ENCODE assay signal across 8 mouse cellular contexts in the genomic region with DNA sequence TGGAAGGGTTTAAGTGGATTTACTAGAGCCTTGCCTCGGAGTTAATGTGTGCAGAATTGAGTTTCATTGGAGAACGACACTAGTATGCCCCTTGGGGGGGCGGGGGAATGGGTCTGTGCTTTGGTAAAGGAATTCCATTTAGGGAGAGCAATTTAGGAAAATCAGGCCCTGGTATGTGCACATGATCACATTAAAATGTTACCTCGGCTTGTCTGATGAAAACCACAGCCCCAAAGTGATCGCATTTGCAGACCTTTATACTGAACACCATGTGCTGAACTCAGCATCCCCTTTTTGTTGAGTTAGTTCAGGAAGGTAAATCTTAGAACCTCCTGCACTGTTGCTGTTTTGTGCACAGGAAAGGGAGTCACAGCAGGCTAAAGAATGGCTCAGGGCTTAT.
A peak's percentile ranks its signal among the peaks of the same experiment; 100 is the strongest.
DNase-seq lines count a peak whose midpoint lies in the region; ATAC-seq and TF ChIP-seq lines count a peak whose summit lies in the region.
"Had no signal": no experiment of that assay in that cellular context is flagged by ENCODE, and none has a peak within 500 bp of the region (broad histone marks: within the 10 kb centered on the region; RNA-seq: fewer than 3 reads in every experiment).

No protein-coding gene starts in this region.

- H3K4me1 ChIP-seq in hindbrain, embryonic 13.5 days (replicated peaks), result peaks cover 9% of the 10 kb centered on the region
- peaks cover 9% of the 10 kb centered on the region for H3K4me1 ChIP-seq in hindbrain, embryonic 10.5 days (replicated peaks)
- peaks cover 17% of the 10 kb centered on the region for H3K4me1 ChIP-seq in lung, embryonic 16.5 days (replicated peaks; ENCODE audit: control insufficient read depth, insufficient read depth, low read length)
- H3K4me1 ChIP-seq in lung, postnatal 0 days (ENCODE audit: insufficient read depth, low read depth, low read length), result no peaks in the 10 kb centered on the region
- H3K4me1 ChIP-seq in embryonic facial prominence, embryonic 12.5 days, result peaks cover 21% of the 10 kb centered on the region
- H3K4me1 ChIP-seq in limb, embryonic 13.5 days, result peaks cover 28% of the 10 kb centered on the region
- H3K4me1 ChIP-seq: liver, embryonic 12.5 days had no signal

- no peak overlapping the region for H3K4me2 ChIP-seq in hindbrain, embryonic 13.5 days
- no peak overlapping the region for H3K4me2 ChIP-seq in lung, embryonic 16.5 days (ENCODE audit: low read depth, low read length)
- H3K4me2 ChIP-seq in lung, postnatal 0 days (replicated peaks; ENCODE audit: low read depth, low read length), result no peak overlapping the region
- H3K4me2 ChIP-seq in embryonic facial prominence, embryonic 12.5 days (replicated peaks), result no peak overlapping the region
- H3K4me2 ChIP-seq in limb, embryonic 13.5 days (replicated peaks), result no peak overlapping the region
- H3K4me2 ChIP-seq: liver, embryonic 12.5 days had no signal

- no peak for TF ChIP-seq EP300 in lung, postnatal 0 days (IDR thresholded peaks at IDR 0.05)

- no peaks in the 10 kb centered on the region for H3K36me3 ChIP-seq in hindbrain, embryonic 13.5 days
- no peaks in the 10 kb centered on the region for H3K36me3 ChIP-seq in hindbrain, embryonic 10.5 days
- H3K36me3 ChIP-seq in lung, embryonic 16.5 days (ENCODE audit: control insufficient read depth, insufficient read depth, low read length), result no peaks in the 10 kb centered on the region
- H3K36me3 ChIP-seq in lung, postnatal 0 days (ENCODE audit: insufficient read depth, low read length), result no peaks in the 10 kb centered on the region
- no peaks in the 10 kb centered on the region for H3K36me3 ChIP-seq in embryonic facial prominence, embryonic 12.5 days
- no peaks in the 10 kb centered on the region for H3K36me3 ChIP-seq in limb, embryonic 13.5 days
- H3K36me3 ChIP-seq: liver, embryonic 12.5 days had no signal

- H3K4me3 ChIP-seq in hindbrain, embryonic 13.5 days, result no peak overlapping the region
- no peak overlapping the region for H3K4me3 ChIP-seq in hindbrain, embryonic 10.5 days
- no peak overlapping the region for H3K4me3 ChIP-seq in lung, embryonic 16.5 days (ENCODE audit: low read length)
- H3K4me3 ChIP-seq in lung, postnatal 0 days (ENCODE audit: low read depth, low read length), result no peak overlapping the region
- H3K4me3 ChIP-seq in embryonic facial prominence, embryonic 12.5 days, result no peak overlapping the region
- H3K4me3 ChIP-seq in limb, embryonic 13.5 days, result no peak overlapping the region
- H3K4me3 ChIP-seq: liver, embryonic 12.5 days had no signal

- H3K27ac ChIP-seq in hindbrain, embryonic 13.5 days, result 0 out of 2 replicates have a peak overlapping the region, but pooled peaks have one; percentile 20
- no peak overlapping the region for H3K27ac ChIP-seq in hindbrain, embryonic 10.5 days
- peak overlapping the region; percentile 81; the same call in 1 of the 2 replicates for H3K27ac ChIP-seq in lung, embryonic 16.5 days (ENCODE audit: low read length)
- H3K27ac ChIP-seq in lung, postnatal 0 days (ENCODE audit: low read length), result no peak overlapping the region
- peak overlapping the region; percentile 66 for H3K27ac ChIP-seq in embryonic facial prominence, embryonic 12.5 days
- H3K27ac ChIP-seq in limb, embryonic 13.5 days, result peak overlapping the region; percentile 86; the same call in 1 of the 2 replicates
- H3K27ac ChIP-seq: liver, embryonic 12.5 days had no signal

- no peaks in the 10 kb centered on the region for H3K9me3 ChIP-seq in hindbrain, embryonic 13.5 days
- no peaks in the 10 kb centered on the region for H3K9me3 ChIP-seq in hindbrain, embryonic 10.5 days
- H3K9me3 ChIP-seq in lung, embryonic 16.5 days (ENCODE audit: control insufficient read depth, low read length), result no peaks in the 10 kb centered on the region
- H3K9me3 ChIP-seq in lung, postnatal 0 days (ENCODE audit: low read length), result no peaks in the 10 kb centered on the region
- H3K9me3 ChIP-seq in embryonic facial prominence, embryonic 12.5 days, result no peaks in the 10 kb centered on the region
- H3K9me3 ChIP-seq in limb, embryonic 13.5 days, result no peaks in the 10 kb centered on the region
- H3K9me3 ChIP-seq: liver, embryonic 12.5 days had no signal

- WGBS in hindbrain, embryonic 13.5 days, result 68% methylated on average over 5 of the region's 5 CpGs
- WGBS in hindbrain, embryonic 10.5 days, result 74% methylated on average over 5 of the region's 5 CpGs
- 49% methylated on average over 5 of the region's 5 CpGs for WGBS in lung, embryonic 16.5 days
- 67% methylated on average over 5 of the region's 5 CpGs for WGBS in lung, postnatal 0 days
- 30% methylated on average over 5 of the region's 5 CpGs for WGBS in embryonic facial prominence, embryonic 12.5 days
- 14% methylated on average over 5 of the region's 5 CpGs for WGBS in limb, embryonic 13.5 days

- no peak overlapping the region for H3K9ac ChIP-seq in hindbrain, embryonic 13.5 days
- H3K9ac ChIP-seq in lung, embryonic 16.5 days (ENCODE audit: low read length), result no peak overlapping the region
- H3K9ac ChIP-seq in lung, postnatal 0 days (replicated peaks; ENCODE audit: low read depth), result no peak overlapping the region
- no peak overlapping the region for H3K9ac ChIP-seq in embryonic facial prominence, embryonic 12.5 days
- H3K9ac ChIP-seq in limb, embryonic 13.5 days, result no peak overlapping the region
- H3K9ac ChIP-seq: liver, embryonic 12.5 days had no signal

- DNase-seq in hindbrain, embryonic 10.5 days (ENCODE audit: low spot score), result no peak
- DNase-seq in lung, postnatal 0 days (ENCODE audit: low spot score), result no peak
- DNase-seq in T-cell, adult 2 months (ENCODE audit: low spot score), result no peak

- no peak for TF ChIP-seq CTCF in lung, postnatal 0 days (IDR thresholded peaks at IDR 0.05)

- H3K27me3 ChIP-seq in hindbrain, embryonic 13.5 days, result no peaks in the 10 kb centered on the region
- no peaks in the 10 kb centered on the region for H3K27me3 ChIP-seq in hindbrain, embryonic 10.5 days (ENCODE audit: insufficient read depth, poor library complexity, severe bottlenecking)
- H3K27me3 ChIP-seq in lung, embryonic 16.5 days (ENCODE audit: control insufficient read depth, insufficient read depth, low read depth, low read length), result no peaks in the 10 kb centered on the region
- H3K27me3 ChIP-seq in lung, postnatal 0 days (replicated peaks; ENCODE audit: insufficient read depth, low read length), result no peaks in the 10 kb centered on the region
- H3K27me3 ChIP-seq in embryonic facial prominence, embryonic 12.5 days, result no peaks in the 10 kb centered on the region
- no peaks in the 10 kb centered on the region for H3K27me3 ChIP-seq in limb, embryonic 13.5 days
- H3K27me3 ChIP-seq: liver, embryonic 12.5 days had no signal

- no peak for ATAC-seq in hindbrain, embryonic 13.5 days (ENCODE audit: low FRiP score)
- ATAC-seq in lung, embryonic 16.5 days (ENCODE audit: low read depth), result no peak
- no peak for ATAC-seq in lung, postnatal 0 days
- no peak for ATAC-seq in embryonic facial prominence, embryonic 12.5 days (ENCODE audit: insufficient number of reproducible peaks, insufficient read depth, low FRiP score, low TSS enrichment)
- peak; percentile 90 for ATAC-seq in limb, embryonic 13.5 days (ENCODE audit: low FRiP score, low read depth)
- ATAC-seq: liver, embryonic 12.5 days had no signal

Comparison
In these comparisons a context has a peak if more than half of its experiments do, and no peak if none do; other contexts are left out.
1. H3K27ac ChIP-seq: peak in hindbrain, embryonic 13.5 days (single experiment), lung, embryonic 16.5 days (single experiment), embryonic facial prominence, embryonic 12.5 days (single experiment) and limb, embryonic 13.5 days (single experiment); none in hindbrain, embryonic 10.5 days (single experiment) and lung, postnatal 0 days (single experiment).